Mouse (Mus musculus) E14TG2a.4 (cell line): ENCODE measurements around the gene Bmp8a.

ENCODE experiments used
- CTCF ChIP-seq: conservative IDR thresholded peaks from 2 replicates; pipeline ENCODE4 v1.5.1; 2014; ENCODE audit warnings: low read length
- NANOG ChIP-seq: IDR thresholded peaks from 2 replicates; pipeline ENCODE4 v1.6.1; 2014; ENCODE audit warnings: borderline replicate concordance, low read length, mixed read lengths
- POU5F1 ChIP-seq: IDR thresholded peaks from 2 replicates; pipeline ENCODE4 v1.6.1; 2014; ENCODE audit warnings: low read length, borderline replicate concordance

DNA sequence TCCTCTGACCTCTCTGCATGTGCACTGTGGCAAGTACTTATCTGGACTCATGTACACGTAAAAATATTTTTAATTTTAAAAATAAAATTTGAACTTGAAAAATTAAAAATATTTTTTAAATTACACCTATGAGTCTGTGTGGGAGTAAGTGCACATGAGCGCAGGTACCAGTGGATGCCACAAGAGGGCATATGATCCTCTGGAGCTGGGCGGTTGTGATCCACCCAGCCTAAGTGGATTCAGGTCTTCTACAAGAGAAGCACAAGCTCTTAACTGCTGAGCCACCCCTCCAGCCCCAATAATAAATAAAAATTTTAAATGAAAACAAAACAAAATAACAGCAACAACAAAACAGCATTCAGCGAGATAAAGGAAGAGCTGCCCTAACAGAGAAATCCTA is 9.9 kb downstream of the Bmp8a start:
- TF ChIP-seq CTCF: peak; percentile 50
- no peak for TF ChIP-seq POU5F1
- no peak for TF ChIP-seq NANOG
